Mouse (Mus musculus) C2C12 (cell line): Measurements from ENCODE around the gene Supt5.

Source experiments
- CEBPB ChIP-seq: IDR thresholded peaks from one replicate; pipeline ENCODE4 v1.6.1; 2011; ENCODE audit warnings: low read depth, mild to moderate bottlenecking, control low read depth, moderate library complexity
- CTCF ChIP-seq: IDR thresholded peaks from one replicate; pipeline ENCODE4 v1.5.1; 2011; ENCODE audit not compliant: control insufficient read depth, insufficient read depth, insufficient read length

DNA sequence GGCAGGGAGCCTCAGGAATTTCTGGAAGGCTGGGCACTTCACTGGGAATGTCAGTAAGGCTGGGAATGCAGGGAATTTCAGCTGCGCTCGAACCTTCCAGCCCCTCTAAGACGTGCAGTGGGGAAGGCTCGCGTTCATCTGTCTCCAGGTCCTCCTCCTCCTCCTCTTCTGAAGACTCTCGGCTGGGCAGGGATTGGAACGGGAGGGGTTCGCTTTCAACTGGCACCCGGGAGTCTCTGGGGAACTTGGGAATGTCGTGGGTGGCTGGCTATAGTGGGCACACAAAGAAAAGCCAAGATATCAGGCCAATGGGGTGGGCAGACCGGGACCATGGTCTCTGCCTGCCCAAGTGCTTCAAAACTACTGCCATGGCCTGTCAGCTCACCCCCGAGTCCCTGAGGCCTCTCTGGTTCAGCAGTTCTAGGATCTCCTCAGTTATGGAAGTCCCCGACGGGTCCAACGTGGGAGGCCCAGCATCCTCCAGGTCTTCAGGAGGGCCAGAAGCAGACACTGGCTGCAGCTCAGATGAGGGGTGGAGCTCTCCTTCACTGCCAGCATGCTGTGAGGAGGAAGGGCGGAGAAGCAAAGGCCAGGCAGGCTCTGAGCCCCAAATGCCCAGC is 24.0 kb upstream of the Supt5 start:
- TF ChIP-seq CTCF: no peak
- no peak for TF ChIP-seq CEBPB
